Mouse (Mus musculus) kidney, embryonic 14.5 days (tissue): ENCODE measurements at regions not wholly inside any gene's neighbourhood (a gene's known extent, or its start where the extent isn't known, plus 50 kb on each side); places are given as distances from the start of the nearest gene placed in this dataset.
A peak's percentile ranks its signal among the peaks of the same experiment; 100 is the strongest.
"Not testable (repeated sequence)": the region's sequence is repeated elsewhere in the genome, so short reads cannot be mapped to it uniquely, and the experiment has no call there.

ENCODE experiments used
- ATAC-seq: fragments of 200-750 bp; cut with Nextera tagmentation; 2 replicates; pipeline ENCODE4 v1.8.0; 2017; ENCODE audit warnings: moderate number of reproducible peaks, mild to moderate bottlenecking, moderate TSS enrichment, moderate library complexity; ENCODE audit not compliant: low FRiP score, low TSS enrichment
- H3K27ac ChIP-seq: fragments of 300-500 bp; sonication (generic); 2 replicates; pipeline ENCODE4 v1.5.1; 2014; ENCODE audit warnings: low read depth, mild to moderate bottlenecking, low read length, moderate library complexity, mixed read lengths
- H3K27me3 ChIP-seq: fragments of 300-500 bp; sonication (generic); 2 replicates; pipeline ENCODE4 v1.6.1; 2014; ENCODE audit warnings: mild to moderate bottlenecking, low read length; ENCODE audit not compliant: control insufficient read depth, insufficient read depth
- H3K36me3 ChIP-seq: fragments of 300-500 bp; sonication (generic); 2 replicates; pipeline ENCODE4 v1.6.1; 2014; ENCODE audit warnings: low read length, mixed read lengths; ENCODE audit not compliant: control insufficient read depth, insufficient read depth
- H3K4me1 ChIP-seq: fragments of 300-500 bp; sonication (generic); 2 replicates; pipeline ENCODE4 v1.6.1; 2014; ENCODE audit warnings: low read length, mixed read lengths; ENCODE audit not compliant: control insufficient read depth, insufficient read depth
- H3K4me2 ChIP-seq: fragments of 300-500 bp; sonication (generic); replicated peaks from 2 replicates; pipeline ENCODE4 v1.6.1; 2014; ENCODE audit warnings: low read depth, mild to moderate bottlenecking, low read length
- H3K4me3 ChIP-seq: fragments of 300-500 bp; sonication (generic); 2 replicates; pipeline ENCODE4 v1.5.1; 2014; ENCODE audit warnings: mild to moderate bottlenecking, low read length
- H3K9ac ChIP-seq: fragments of 300-500 bp; sonication (generic); 2 replicates; pipeline ENCODE4 v1.6.1; 2014; ENCODE audit warnings: low read depth, mild to moderate bottlenecking, low read length, moderate library complexity
- H3K9me3 ChIP-seq: fragments of 300-500 bp; sonication (generic); 2 replicates; pipeline ENCODE4 v1.6.1; 2016; ENCODE audit warnings: low read length; ENCODE audit not compliant: control insufficient read depth
- WGBS: fragments of 180-500 bp; shearing (Covaris S2); extraction: QIAGEN DNeasy Blood & Tissue Kit; methylation state at CpG from one replicate; pipeline ENCODE4 v1.1.7; 2014; 5-methylcytosine and 5-hydroxymethylcytosine counted together

- Histone ChIP-seq H3K27ac (no peak overlapping the region), H3K4me1 (no peaks in the 10 kb centered on the region), H3K36me3 (no peaks in the 10 kb centered on the region), H3K4me3 (no peak overlapping the region), H3K4me2 (no peak overlapping the region), H3K27me3 (no peaks in the 10 kb centered on the region), H3K9me3 (peaks cover 23% of the 10 kb centered on the region), H3K9ac (no peak overlapping the region)
- 82% methylated on average over 6 of the region's 6 CpGs for WGBS
- no peak for ATAC-seq
Measured at GRCm38 (mm10) chr14:19327321-19327720, 91.4 kb downstream of the Gm21738 start.

DNA sequence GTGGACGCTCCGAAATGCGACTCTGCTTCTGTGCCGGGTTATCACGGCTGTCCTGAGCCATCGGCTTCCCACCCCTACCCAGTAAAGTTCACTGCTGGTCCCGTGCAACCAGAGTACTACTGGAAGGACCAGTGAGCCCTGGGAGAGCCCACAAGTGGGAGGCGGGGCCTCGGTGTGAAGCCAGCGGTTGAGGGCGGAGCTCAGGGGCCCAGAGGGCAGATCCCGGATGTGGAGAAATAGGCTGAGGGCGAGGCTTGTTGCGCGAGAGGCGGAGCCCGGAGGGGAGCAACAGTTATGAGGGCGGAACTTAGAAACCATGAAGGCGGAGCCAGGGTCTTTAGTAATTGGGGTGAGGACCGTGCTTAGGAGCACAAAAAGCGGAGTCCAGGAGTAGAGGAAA lies 107.1 kb downstream of the Gm21738 start:
- no peaks in the 10 kb centered on the region; the same call in 1 of the 2 replicates for H3K9me3 ChIP-seq
- no peak overlapping the region for H3K4me3 ChIP-seq
- H3K27ac ChIP-seq = no peak overlapping the region
- ATAC-seq = no peak
- 74% methylated on average over 21 of the region's 21 CpGs for WGBS
- H3K4me2 ChIP-seq = no peak overlapping the region
- no peaks in the 10 kb centered on the region for H3K4me1 ChIP-seq
- H3K9ac ChIP-seq = no peak overlapping the region
- no peaks in the 10 kb centered on the region for H3K36me3 ChIP-seq
- H3K27me3 ChIP-seq = no peaks in the 10 kb centered on the region

DNA sequence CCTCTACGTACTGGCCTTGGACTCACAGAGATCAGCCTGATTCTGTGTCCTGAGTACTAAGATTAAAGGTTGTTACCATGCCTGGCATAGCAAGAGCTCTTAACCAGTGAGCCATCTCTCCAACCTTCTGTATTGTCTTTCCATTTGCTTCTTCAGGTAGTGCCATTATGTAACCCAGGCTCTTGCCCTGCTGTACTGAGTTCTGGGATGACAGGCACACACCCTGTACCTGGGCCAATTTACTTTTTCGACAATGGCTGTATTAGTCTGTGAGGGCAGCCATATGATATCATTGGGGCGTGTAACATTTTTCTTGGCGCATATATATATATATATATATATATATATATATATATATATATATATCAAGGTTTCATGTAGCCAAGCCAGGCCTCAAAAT lies 115.9 kb downstream of the Gm21738 start:
- not testable (repeated sequence) for H3K27ac ChIP-seq, H3K9me3 ChIP-seq, H3K4me3 ChIP-seq, H3K4me1 ChIP-seq, H3K4me2 ChIP-seq, H3K9ac ChIP-seq, H3K36me3 ChIP-seq, H3K27me3 ChIP-seq, ATAC-seq
- WGBS = 58% methylated on average over 4 of the region's 4 CpGs

DNA sequence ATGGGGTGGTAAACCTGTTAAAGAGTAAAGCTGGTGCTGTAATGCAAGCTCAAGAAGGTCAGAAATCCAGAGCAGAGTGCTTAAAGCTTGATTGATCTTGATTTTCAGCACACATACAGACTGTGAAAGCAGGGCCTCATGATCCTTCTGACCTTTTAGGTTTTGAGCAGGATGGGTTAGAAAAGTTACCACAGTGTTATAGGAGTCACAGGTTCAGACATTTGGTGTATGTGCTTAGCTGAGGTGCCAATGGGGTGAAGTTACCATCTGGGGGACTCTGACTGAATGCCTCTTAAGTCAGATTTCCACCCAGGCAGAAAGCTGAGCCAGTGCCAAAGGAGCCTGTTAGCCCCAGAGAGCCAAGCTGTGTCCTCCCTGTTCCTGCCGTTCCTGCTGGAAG lies 139.6 kb downstream of the Gm21738 start:
- Histone ChIP-seq H3K4me2 (no peak overlapping the region), H3K36me3 (no peaks in the 10 kb centered on the region), H3K4me3 (no peak overlapping the region), H3K4me1 (no peaks in the 10 kb centered on the region), H3K9me3 (peaks cover 2% of the 10 kb centered on the region; the same call in 1 of the 2 replicates), H3K27me3 (no peaks in the 10 kb centered on the region), H3K9ac (no peak overlapping the region), H3K27ac (no peak overlapping the region)
- 88% methylated on average over 1 of the region's 1 CpGs for WGBS
- no peak for ATAC-seq

DNA sequence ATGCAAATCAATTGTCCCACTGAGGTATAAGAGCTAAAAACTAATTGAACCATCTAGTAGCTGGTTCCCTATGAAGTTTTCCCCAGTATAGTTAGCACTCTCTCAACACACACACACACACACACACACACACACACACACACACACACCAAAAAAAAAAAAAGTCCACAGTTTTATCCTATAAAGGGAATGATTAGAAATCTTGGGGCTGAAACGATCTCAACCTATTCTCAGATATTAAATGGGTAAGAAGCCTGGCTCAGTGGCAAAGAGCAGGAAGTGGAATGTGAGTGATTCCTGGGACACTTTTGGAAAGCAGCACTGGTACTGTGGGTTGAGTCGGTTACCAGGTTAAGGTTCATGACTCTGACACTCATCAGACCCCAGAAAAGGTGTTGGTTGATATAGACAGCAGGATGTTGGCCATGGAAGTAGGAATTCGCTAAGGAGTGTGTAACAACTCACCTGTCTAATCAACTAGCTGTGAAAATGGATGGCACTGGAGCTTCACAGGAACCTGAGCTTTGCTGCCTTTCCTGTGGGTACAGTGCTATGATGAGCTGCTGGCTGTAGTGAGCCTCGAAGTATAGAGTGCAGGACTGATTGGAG lies 140.8 kb downstream of the Gm21738 start:
- H3K4me1 ChIP-seq = no peaks in the 10 kb centered on the region
- H3K9ac ChIP-seq = no peak overlapping the region
- no peak overlapping the region for H3K4me3 ChIP-seq
- no peak overlapping the region for H3K27ac ChIP-seq
- H3K4me2 ChIP-seq = no peak overlapping the region
- H3K9me3 ChIP-seq = peaks cover 5% of the 10 kb centered on the region; the same call in 1 of the 2 replicates
- no peaks in the 10 kb centered on the region for H3K36me3 ChIP-seq
- no peaks in the 10 kb centered on the region for H3K27me3 ChIP-seq
- ATAC-seq = peak; percentile 98
- WGBS = 63% methylated on average over 4 of the region's 4 CpGs
